Mouse (Mus musculus) heart, postnatal 25 days (tissue): ENCODE results near the gene Spaca4. TPM values are rescaled to one million over a fixed set of nuclear protein-coding genes. Genes with fewer than 3 reads are reported as not detected.

Source experiments
- DNase-seq: peaks from one replicate; pipeline ENCODE4 v3.0.0; 2022; ENCODE audit warnings: low spot score
- intact Hi-C: fragments of 180-260 bp; cut with DNase I; formaldehyde crosslinking; loops from one replicate; pipeline ENCODE4 v1.15.1; 2025
- total RNA-seq, 2 experiments: library from RNA; stranded (reverse); gene quantifications; 2 replicates each; pipeline ENCODE4 v1.2.3; 2021

Spaca4 gene
- total RNA-seq, 2 experiments from 2014 or later, result not detected

DNA sequence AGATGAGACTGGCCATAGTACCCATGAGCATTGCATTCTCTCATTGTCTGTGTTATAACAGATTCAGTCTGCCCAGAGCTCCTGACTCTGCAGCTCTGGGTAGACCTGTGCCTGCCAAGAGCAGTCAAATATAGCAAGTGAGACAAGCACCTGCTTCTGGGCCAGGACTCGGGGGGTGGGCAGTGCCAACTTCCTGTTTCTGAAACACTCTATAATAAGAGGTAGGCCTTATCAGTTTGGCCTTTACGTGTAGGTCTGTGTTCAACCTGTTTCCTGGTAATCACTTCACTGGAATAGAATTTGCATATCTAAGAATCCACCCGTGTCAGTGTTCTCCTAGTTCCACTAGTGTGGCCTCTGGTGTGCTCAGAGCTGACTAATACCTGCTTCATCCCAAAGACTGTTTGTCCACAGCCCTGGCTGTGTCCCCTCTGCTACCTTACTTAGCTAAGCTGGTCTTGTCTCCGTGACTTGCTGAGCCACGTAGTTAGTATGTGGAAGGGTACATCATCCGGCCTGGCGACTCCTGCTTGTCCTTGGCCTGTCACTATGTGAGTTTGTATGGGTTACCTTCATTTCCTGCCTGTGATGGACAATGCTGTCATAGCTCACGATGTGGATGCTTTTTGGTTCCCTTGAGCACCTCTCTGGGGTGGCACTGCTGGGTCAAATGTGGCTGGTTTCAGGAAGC lies 44.4 kb downstream of the Spaca4 start:
- intact Hi-C loops, result loop anchor here (10.0 kb wide), 1 partner anchor 206 kb away; no protein-coding TSS in a partner anchor

DNA sequence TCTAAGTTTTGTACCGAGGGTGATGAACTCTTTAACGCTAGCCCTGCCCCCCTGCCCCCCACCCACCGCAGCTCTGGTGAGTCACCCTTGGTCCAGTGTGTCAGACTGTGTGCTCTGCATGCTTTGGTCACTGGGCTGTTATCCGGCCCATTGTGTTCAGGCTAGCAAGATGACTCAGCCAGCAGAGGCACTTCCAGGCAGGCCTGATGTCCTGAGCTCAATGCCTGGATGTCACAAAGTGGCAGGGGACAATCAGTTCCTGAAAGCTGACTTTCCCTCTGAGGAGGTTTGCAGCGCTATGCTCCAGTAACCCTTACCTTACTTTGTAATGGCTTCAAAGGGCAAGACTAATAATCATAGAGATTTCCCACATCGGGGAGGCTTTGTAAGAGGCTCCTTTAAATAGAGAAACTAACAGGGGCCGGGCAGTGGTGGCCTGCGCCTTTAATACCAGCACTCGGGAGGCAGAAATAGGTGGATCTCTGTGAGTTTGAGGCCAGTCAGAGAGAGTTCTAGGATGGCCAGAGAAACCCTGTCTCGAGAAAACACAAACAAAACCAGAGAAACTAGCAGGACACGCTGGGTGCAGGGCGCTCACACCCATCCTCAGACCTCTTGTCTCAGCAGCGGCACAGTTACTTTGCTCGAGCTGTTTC lies 45.5 kb downstream of the Spaca4 start:
- intact Hi-C loops, result loop anchor here (10.0 kb wide), 1 partner anchor 205 kb away; no protein-coding TSS in a partner anchor
- peak; percentile 72 for DNase-seq

More for the DNA sequence above, 44.4 kb downstream of the Spaca4 start:
- no peak for DNase-seq

GRCm38 (mm10) chr7:45678513-45678912 lies 47.1 kb downstream of the Spaca4 start:
- intact Hi-C loops, result no loop called here
- no peak for DNase-seq

- intact Hi-C loops, result no loop called here
- DNase-seq, result no peak
Measured at GRCm38 (mm10) chr7:45677627-45678295, 47.9 kb downstream of the Spaca4 start.

Other genes starting within 250 kb of the Spaca4 start
- not detected for gene Tulp2, start 243.9 kb downstream of the Spaca4 start, total RNA-seq
- gene Gm45808, start 239.0 kb downstream of the Spaca4 start, total RNA-seq, result 1 to 10 TPM; 4.0 to 5.1 TPM
- gene Dhdh, start 237.0 kb downstream of the Spaca4 start, total RNA-seq, result 1 to 10 TPM; 5.9 to 6.7 TPM
- gene Nucb1, start 215.4 kb downstream of the Spaca4 start, total RNA-seq, result 100 to 1,000 TPM; 126 to 129 TPM
- gene Ppp1r15a, start 199.5 kb downstream of the Spaca4 start, total RNA-seq, result 10 to 100 TPM; 22.7 to 23.9 TPM
- 1 to 10 TPM; 2.2 to 4.7 TPM for gene Plekha4, start 199.5 kb downstream of the Spaca4 start, total RNA-seq
- gene Hsd17b14, start 170.9 kb downstream of the Spaca4 start, total RNA-seq, result under 1 TPM; 0.18 to 0.59 TPM
- gene Bcat2, start 155.7 kb downstream of the Spaca4 start, total RNA-seq, result 100 to 1,000 TPM; 188 to 200 TPM
- gene Fgf21, start 110.3 kb downstream of the Spaca4 start, total RNA-seq, result not detected
- not detected for gene Fut1, start 108.5 kb downstream of the Spaca4 start, total RNA-seq
- under 1 TPM; 0.21 to 0.39 TPM for gene Izumo1, start 104.0 kb downstream of the Spaca4 start, total RNA-seq
- gene Rasip1, start 98.3 kb downstream of the Spaca4 start, total RNA-seq, result 10 to 100 TPM; 26.3 to 33.6 TPM
- gene Mamstr, start 85.8 kb downstream of the Spaca4 start, total RNA-seq, result 1 to 10 TPM; 6.0 to 8.4 TPM
- under 1 TPM; 0.47 to 0.78 TPM for gene Fut2, start 59.4 kb downstream of the Spaca4 start, total RNA-seq
- gene Ntn5, start 41.8 kb downstream of the Spaca4 start, total RNA-seq, result under 1 TPM; 0.14 to 0.29 TPM
- gene Sec1, start 31.4 kb downstream of the Spaca4 start, total RNA-seq, result under 1 TPM in 1 of 2 experiments, not detected in 1; 0.16 TPM
- 1 to 10 TPM; 2.5 to 3.8 TPM for gene Car11, start 26.0 kb downstream of the Spaca4 start, total RNA-seq
- 100 to 1,000 TPM in 1 of 2 experiments, 10 to 100 TPM in 1; 13.6 to 153 TPM for gene Dbp, start 20.7 kb downstream of the Spaca4 start, total RNA-seq
- gene Rpl18, start 10.4 kb downstream of the Spaca4 start, total RNA-seq, result 100 to 1,000 TPM; 507 to 553 TPM
- 10 to 100 TPM; 15.8 to 16.7 TPM for gene Sphk2, start 7.8 kb downstream of the Spaca4 start, total RNA-seq
- under 1 TPM; 0.20 to 0.34 TPM for gene Fam83e, start 4.6 kb downstream of the Spaca4 start, total RNA-seq
- under 1 TPM in 1 of 2 experiments, not detected in 1; 0.14 TPM for gene Lmtk3, start 57.9 kb upstream of the Spaca4 start, total RNA-seq
- gene Sult2b1, start 58.9 kb upstream of the Spaca4 start, total RNA-seq, result not detected
- gene Cyth2, start 88.8 kb upstream of the Spaca4 start, total RNA-seq, result 10 to 100 TPM; 63.2 to 65.5 TPM
- under 1 TPM; 0.55 to 0.70 TPM for gene Kcnj14, start 99.0 kb upstream of the Spaca4 start, total RNA-seq
- gene Grwd1, start 105.1 kb upstream of the Spaca4 start, total RNA-seq, result 10 to 100 TPM in 1 of 2 experiments, 1 to 10 TPM in 1; 10.0 to 11.2 TPM
- gene Kdelr1, start 147.0 kb upstream of the Spaca4 start, total RNA-seq, result 100 to 1,000 TPM in 1 of 2 experiments, 10 to 100 TPM in 1; 97.5 to 114 TPM
- under 1 TPM; 0.36 to 0.49 TPM for gene Grin2d, start 152.6 kb upstream of the Spaca4 start, total RNA-seq
- not detected for gene Syngr4, start 170.9 kb upstream of the Spaca4 start, total RNA-seq
- 100 to 1,000 TPM; 102 to 105 TPM for gene Tmem143, start 171.1 kb upstream of the Spaca4 start, total RNA-seq
- 10 to 100 TPM; 20.9 to 28.7 TPM for gene Emp3, start 195.6 kb upstream of the Spaca4 start, total RNA-seq
- gene Ccdc114, start 198.3 kb upstream of the Spaca4 start, total RNA-seq, result under 1 TPM; 0.68 to 0.75 TPM